Mouse (Mus musculus) CH12.LX (cell line): ENCODE results near the gene Hoxc8.

Experiments
- EP300 ChIP-seq: IDR thresholded peaks from 2 replicates; pipeline ENCODE4 v1.6.1; 2011; ENCODE audit warnings: low read length, improper control_type of control experiment
- HCFC1 ChIP-seq: IDR thresholded peaks from 2 replicates; pipeline ENCODE4 v1.6.1; 2012; ENCODE audit warnings: low read depth, mild to moderate bottlenecking, inconsistent platforms, low read length, improper control_type of control experiment
- POLR2A ChIP-seq: IDR thresholded peaks from 2 replicates; pipeline ENCODE4 v1.6.1; 2011; ENCODE audit warnings: low read depth, mild to moderate bottlenecking, improper control_type of control experiment, low read length
- TCF12 ChIP-seq: IDR thresholded peaks from 2 replicates; pipeline ENCODE4 v1.6.1; 2014; ENCODE audit warnings: low read depth, mild to moderate bottlenecking, inconsistent platforms, low read length, improper control_type of control experiment

DNA sequence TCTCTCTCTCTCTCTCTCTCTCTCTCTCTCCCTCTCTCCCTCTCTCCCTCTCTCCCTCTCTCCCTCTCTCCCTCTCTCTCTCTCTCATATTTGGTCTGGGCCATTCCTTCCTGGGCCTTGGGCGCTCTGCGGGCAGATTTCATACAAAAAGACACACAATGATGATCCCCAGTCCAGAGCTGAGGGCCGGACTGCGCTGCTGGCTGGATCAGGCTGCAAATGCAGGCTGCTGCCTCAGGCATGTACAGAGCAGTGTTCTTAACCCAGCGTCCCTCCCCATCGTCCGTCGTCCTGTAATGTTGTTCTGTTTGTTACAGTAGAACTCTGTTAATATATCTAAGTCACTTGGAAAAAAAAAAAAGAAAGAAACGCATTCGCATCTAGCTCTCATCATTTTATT, 5.9 kb upstream of the Hoxc8 start:
- TF ChIP-seq TCF12 (no peak), POLR2A (no peak), HCFC1 (no peak), EP300 (no peak)
